Mouse (Mus musculus) small intestine, adult 2 months (tissue): ENCODE measurements around the gene AC124502.3. TPM values are rescaled to one million over a fixed set of nuclear protein-coding genes. Genes with fewer than 3 reads are reported as not detected.
A peak's percentile ranks its signal among the peaks of the same experiment; 100 is the strongest.

Source experiments
- H3K27ac ChIP-seq: fragments of 200-500 bp; 2 replicates; pipeline ENCODE4 v1.5.1; 2012; ENCODE audit warnings: low read depth, low read length, control low read depth, inconsistent platforms; ENCODE audit not compliant: insufficient read depth
- H3K27me3 ChIP-seq: fragments of 200-500 bp; 2 replicates; pipeline ENCODE4 v1.6.1; 2012; ENCODE audit warnings: mild to moderate bottlenecking, moderate library complexity, low read length, inconsistent platforms; ENCODE audit not compliant: control insufficient read depth, insufficient read depth
- H3K36me3 ChIP-seq: fragments of 200-500 bp; 2 replicates; pipeline ENCODE4 v1.6.1; 2012; ENCODE audit warnings: mild to moderate bottlenecking, low read length, control low read depth, inconsistent platforms; ENCODE audit not compliant: control insufficient read depth, insufficient read depth
- H3K4me1 ChIP-seq: fragments of 200-500 bp; 2 replicates; pipeline ENCODE4 v1.6.1; 2012; ENCODE audit warnings: low read length, inconsistent platforms, mixed read lengths; ENCODE audit not compliant: control insufficient read depth, insufficient read depth, insufficient read length
- H3K4me3 ChIP-seq: fragments of 200-500 bp; 2 replicates; pipeline ENCODE4 v1.5.1; 2012; ENCODE audit warnings: low read depth, mild to moderate bottlenecking, control low read depth, inconsistent platforms, low read length, moderate library complexity
- CTCF ChIP-seq: fragments of 200-500 bp; IDR thresholded peaks from 2 replicates; pipeline ENCODE4 v1.5.1; 2012; ENCODE audit warnings: low read depth, mild to moderate bottlenecking, control low read depth, inconsistent platforms, low read length, moderate library complexity, mixed read lengths; ENCODE audit not compliant: insufficient replicate concordance, insufficient read length; ENCODE audit errors: extremely low read depth
- POLR2A ChIP-seq: fragments of 200-500 bp; IDR thresholded peaks from 2 replicates; pipeline ENCODE4 v1.6.1; 2012; ENCODE audit warnings: low read depth, mild to moderate bottlenecking, control low read depth, inconsistent platforms, low read length, moderate library complexity
- WGBS: fragments of 180-500 bp; shearing (Covaris S2); methylation state at CpG from one replicate; pipeline ENCODE4 v1.1.7; 2018; 5-methylcytosine and 5-hydroxymethylcytosine counted together
- polyA plus RNA-seq: library from polyadenylated mRNA; depleted of rRNA; stranded (reverse); fragments of >200 nt; gene quantifications from 2 replicates; pipeline ENCODE4 v1.2.3, GENCODE M21; 2012; rRNA removed

AC124502.3 gene
- polyA plus RNA-seq: 0.99 and 1.2 TPM in 2 replicates

GRCm38 (mm10) chr19:5038709-5039156 is at the start of gene AC124502.3, which contains the start of gene B4gat1:
TSS of gene AC124502.3 (plus strand) at chr19:5038891.
TSS of gene B4gat1 (plus strand) at chr19:5038826.
- Histone ChIP-seq H3K27ac (peak within 1 kb of the TSS; percentile 47), H3K4me3 (peak within 1 kb of the TSS; percentile 88), H3K4me1 (peaks cover 10% of the 10 kb centered on the region), H3K36me3 (no peaks in the 10 kb centered on the region), H3K27me3 (no peaks in the 10 kb centered on the region)
- under 1% methylated on average over 44 of the region's 44 CpGs for WGBS
- 0 out of 2 replicates have a peak, but pooled peaks have one; percentile 12 for TF ChIP-seq POLR2A
- TF ChIP-seq CTCF: peak; percentile 29; the same call in 1 of the 2 replicates

DNA sequence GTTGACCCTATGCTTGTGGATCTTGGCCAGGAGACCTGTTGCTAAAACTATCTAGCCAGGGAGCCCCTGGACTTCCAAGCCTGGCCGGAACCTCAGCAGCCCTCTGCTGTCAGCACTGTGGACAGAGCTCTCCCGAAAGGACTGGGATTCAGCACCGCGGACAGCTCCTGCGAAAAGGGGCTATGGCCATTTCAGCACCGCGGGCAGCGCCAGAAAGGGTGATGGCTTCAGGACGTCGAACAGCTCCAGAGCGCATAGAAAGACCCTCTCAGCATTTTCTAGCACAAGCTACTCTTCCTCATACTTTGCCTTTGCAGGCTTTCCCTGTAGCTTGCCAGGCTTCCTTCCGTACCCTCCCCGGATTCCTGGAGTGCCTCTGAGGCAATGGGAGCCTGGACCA is 49.7 kb upstream of the AC124502.3 start:
- WGBS: 4% methylated on average over 13 of the region's 13 CpGs
- peaks cover 10% of the 10 kb centered on the region; the same call in 1 of the 2 replicates for H3K27me3 ChIP-seq

GRCm38 (mm10) chr19:4989434-4990255 is 49.0 kb upstream of the AC124502.3 start:
- Histone ChIP-seq H3K27ac (no peak overlapping the region), H3K27me3 (peaks cover 6% of the 10 kb centered on the region; the same call in 1 of the 2 replicates), H3K4me1 (no peaks in the 10 kb centered on the region), H3K36me3 (no peaks in the 10 kb centered on the region), H3K4me3 (no peak overlapping the region)
- no peak for TF ChIP-seq CTCF
- TF ChIP-seq POLR2A: no peak
- 23% methylated on average over 47 of the region's 47 CpGs for WGBS

More for the DNA sequence above, 49.7 kb upstream of the AC124502.3 start:
- Histone ChIP-seq H3K4me1 (no peaks in the 10 kb centered on the region), H3K27ac (no peak overlapping the region), H3K4me3 (no peak overlapping the region), H3K36me3 (no peaks in the 10 kb centered on the region)
- TF ChIP-seq CTCF (0 out of 2 replicates have a peak, but pooled peaks have one; percentile 4), POLR2A (no peak)

GRCm38 (mm10) chr19:4990256-4990625 is 48.5 kb upstream of the AC124502.3 start, which contains the start of gene Npas4:
TSS of gene Npas4 (minus strand) at chr19:4990316.
- 18% methylated on average over 4 of the region's 4 CpGs for WGBS
- Histone ChIP-seq H3K36me3 (no peaks in the 10 kb centered on the region), H3K27ac (no peak within 1 kb of the TSS), H3K27me3 (peaks cover 5% of the 10 kb centered on the region; the same call in 1 of the 2 replicates), H3K4me3 (no peak within 1 kb of the TSS), H3K4me1 (no peaks in the 10 kb centered on the region)
- TF ChIP-seq CTCF (no peak), POLR2A (no peak)

- TF ChIP-seq POLR2A (no peak), CTCF (no peak)
- 5% methylated on average over 22 of the region's 22 CpGs for WGBS
- Histone ChIP-seq H3K36me3 (no peaks in the 10 kb centered on the region), H3K27ac (no peak overlapping the region), H3K4me1 (no peaks in the 10 kb centered on the region), H3K27me3 (peaks cover 5% of the 10 kb centered on the region; the same call in 1 of the 2 replicates), H3K4me3 (no peak overlapping the region)
Observed at GRCm38 (mm10) chr19:4990716-4991115, 48.0 kb upstream of the AC124502.3 start.

GRCm38 (mm10) chr19:4992371-4992770 is 46.3 kb upstream of the AC124502.3 start:
- Histone ChIP-seq H3K4me3 (no peak overlapping the region), H3K27ac (no peak overlapping the region), H3K27me3 (peaks cover 5% of the 10 kb centered on the region; the same call in 1 of the 2 replicates), H3K4me1 (no peaks in the 10 kb centered on the region), H3K36me3 (no peaks in the 10 kb centered on the region)
- 25% methylated on average over 8 of the region's 8 CpGs for WGBS
- TF ChIP-seq POLR2A: no peak
- TF ChIP-seq CTCF: no peak

- WGBS: 8% methylated on average over 9 of the region's 9 CpGs
- Histone ChIP-seq H3K27ac (no peak overlapping the region), H3K36me3 (no peaks in the 10 kb centered on the region), H3K27me3 (peaks cover 5% of the 10 kb centered on the region; the same call in 1 of the 2 replicates), H3K4me1 (no peaks in the 10 kb centered on the region), H3K4me3 (no peak overlapping the region)
- no peak for TF ChIP-seq CTCF
- TF ChIP-seq POLR2A: no peak
Observed at GRCm38 (mm10) chr19:4992904-4993303, 45.8 kb upstream of the AC124502.3 start.

GRCm38 (mm10) chr19:4994043-4994442 is 44.6 kb upstream of the AC124502.3 start:
- 57% methylated on average over 5 of the region's 5 CpGs for WGBS
- Histone ChIP-seq H3K4me3 (no peak overlapping the region), H3K36me3 (no peaks in the 10 kb centered on the region), H3K27ac (no peak overlapping the region), H3K4me1 (no peaks in the 10 kb centered on the region), H3K27me3 (peaks cover 5% of the 10 kb centered on the region; the same call in 1 of the 2 replicates)
- TF ChIP-seq CTCF (no peak), POLR2A (no peak)
